Mouse (Mus musculus) kidney, postnatal 10 days (tissue): ENCODE data around the gene Ccdc185.
A peak's percentile ranks its signal among the peaks of the same experiment; 100 is the strongest.

Experiments
- DNase-seq: peaks from one replicate; pipeline ENCODE4 v3.0.0; 2021; ENCODE audit warnings: mixed read lengths

The Ccdc185 gene

DNA sequence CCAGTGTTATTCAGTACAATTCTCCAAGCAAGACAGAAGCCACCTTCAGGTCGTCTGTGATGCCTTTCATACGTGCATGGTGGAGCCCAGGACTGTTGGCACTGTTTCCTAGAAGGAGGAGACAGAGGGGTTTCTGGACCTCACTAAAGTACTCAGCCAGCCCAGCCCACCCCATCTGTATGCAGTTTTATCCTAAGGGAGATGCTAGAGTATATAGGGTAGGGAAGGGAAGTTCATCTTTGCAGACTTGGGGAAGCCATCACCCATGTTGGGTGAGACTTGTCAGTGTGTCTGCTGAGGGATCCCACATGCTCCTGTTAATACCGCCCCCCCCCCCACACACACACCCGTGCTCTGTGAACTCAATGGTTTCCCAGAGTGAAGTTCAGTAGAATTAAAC, 13.1 kb downstream of the Ccdc185 start:
- no peak for DNase-seq

DNA sequence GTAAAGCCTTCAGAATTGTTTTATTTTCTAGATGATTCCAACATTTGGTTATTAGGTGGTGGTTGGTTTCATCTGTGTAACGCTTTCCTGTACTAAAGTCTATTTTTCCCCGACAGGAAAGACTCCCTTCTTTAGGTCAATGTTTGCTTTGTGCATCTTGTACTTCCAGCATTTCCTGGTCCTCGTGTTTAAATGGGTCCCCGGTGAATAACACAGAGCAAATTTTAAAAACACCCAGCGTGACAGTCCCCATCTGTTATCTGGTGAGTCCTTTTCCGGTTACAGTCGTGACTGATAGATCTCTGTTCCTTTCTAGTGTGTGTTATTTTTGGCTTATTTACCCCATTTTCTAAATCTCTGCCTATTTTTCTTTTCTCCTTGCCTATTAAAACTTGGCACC, 16.3 kb downstream of the Ccdc185 start:
- DNase-seq, result no peak

DNA sequence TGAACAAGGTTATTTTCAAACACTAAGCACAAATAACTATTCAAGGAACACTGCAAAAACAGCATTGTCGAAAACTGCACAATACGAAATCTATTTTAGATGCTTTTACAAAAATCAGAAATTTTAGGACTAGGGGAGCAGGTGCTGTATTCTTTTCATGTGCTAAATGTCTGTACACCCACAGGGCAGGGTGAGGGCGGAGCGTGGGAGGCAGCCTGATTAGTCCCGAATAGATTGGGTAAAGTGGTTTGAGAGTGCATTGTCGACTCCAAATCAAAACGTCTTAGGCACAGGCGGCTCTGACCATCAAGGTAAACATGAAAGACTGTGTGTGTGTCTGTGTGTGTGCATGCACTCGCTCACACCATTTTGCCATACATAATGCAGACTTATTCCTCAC, 20.0 kb downstream of the Ccdc185 start:
- DNase-seq, result no peak

DNA sequence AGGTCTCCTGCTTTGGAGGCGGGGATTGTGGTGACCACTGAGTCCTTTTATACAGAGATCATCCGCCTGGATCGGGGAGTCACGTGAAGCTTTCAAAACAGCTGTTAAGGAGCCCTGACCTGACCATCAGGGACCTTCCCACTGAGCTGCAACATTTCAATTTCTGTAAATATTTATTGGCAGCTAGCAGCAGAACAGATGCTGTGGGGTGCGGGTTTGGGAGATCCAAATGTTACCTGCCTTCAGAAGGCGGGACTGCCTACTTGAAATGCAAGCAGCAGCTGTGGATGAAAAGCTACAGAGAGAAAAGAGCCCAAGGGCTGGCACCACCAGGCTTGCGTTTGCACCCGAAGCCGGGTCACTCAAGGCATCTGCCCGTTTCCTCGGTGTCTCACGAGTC, 21.4 kb downstream of the Ccdc185 start:
- peak; percentile 23 for DNase-seq

DNA sequence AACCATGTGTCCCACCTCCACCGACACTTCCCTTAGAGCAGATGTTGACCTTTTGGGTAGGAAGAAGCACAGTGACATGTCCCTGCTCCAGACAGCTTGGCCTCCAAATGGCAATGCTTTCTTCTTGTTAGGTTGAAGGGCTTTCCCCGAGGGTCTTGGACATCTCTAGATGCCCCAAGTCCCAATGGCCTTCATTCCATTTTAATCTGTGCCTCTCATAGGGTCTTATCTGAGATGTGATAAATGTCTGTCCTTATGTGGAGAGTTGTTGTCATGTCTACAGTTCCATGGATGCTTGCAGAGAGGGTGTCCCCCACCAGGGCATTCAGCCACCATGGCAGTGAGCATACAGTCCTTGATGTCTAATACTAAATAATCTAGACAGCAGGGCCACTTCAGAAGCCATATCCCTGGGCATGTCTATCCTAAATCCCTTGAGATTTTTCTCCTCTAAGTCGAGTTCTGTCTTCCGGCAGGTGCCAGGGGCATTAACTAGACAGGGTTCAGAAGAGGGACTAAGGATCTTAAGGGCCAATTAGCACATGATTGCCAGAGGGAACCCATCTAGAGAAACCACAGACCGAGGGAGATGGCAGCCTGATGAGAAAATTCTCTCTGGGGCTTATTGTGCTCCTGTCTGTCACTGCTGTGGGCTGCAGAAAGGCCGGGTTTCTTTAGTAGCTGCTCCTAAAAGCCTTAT, 34.6 kb downstream of the Ccdc185 start:
- no peak for DNase-seq

DNA sequence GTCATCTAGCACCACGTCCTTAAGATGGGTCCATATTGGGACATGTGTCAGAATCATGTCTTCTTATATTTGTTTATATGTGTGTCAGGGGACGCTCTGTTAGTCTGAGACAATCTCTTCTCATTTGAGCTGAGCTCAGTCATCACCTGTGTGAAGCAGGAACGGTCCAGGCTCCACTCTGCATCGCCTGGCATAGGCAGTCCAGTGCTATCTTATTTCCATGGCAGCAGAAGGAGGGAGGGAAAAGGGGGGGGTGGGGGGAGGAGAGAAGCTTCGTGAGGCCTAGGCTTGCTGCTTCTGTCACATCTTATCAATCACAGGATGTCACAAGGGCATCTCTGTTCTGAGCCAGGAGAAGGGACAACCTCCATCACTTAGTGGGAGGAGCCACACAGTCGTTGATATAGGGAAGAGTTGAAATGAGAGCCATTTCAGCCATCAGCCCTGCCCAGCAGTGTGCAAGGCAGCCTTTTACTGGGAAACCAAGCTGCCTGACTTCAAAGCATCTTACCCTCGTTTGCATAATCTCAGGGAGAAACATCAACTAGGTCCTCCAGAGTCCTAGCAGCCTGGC, 37.5 kb downstream of the Ccdc185 start:
- DNase-seq, result no peak

DNA sequence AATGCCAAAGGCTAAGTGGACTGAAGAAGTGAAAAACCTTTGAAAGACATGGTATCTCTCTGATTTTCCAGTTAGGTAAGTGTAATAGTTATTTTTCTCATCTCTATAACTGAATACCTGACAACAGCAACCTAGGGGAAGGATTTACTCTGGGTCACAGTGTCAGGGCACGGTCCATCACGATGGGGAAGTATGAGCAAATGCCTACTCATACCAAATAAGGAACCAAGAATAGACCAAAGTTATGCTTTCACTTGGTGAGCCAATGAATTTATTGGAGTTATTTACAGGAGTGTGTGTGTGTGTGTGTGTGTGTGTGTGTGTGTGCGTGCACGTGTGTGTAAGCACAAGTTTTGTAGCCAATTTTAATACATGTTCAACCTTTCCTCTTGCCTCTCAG, 41.5 kb downstream of the Ccdc185 start:
- DNase-seq, result no peak

DNA sequence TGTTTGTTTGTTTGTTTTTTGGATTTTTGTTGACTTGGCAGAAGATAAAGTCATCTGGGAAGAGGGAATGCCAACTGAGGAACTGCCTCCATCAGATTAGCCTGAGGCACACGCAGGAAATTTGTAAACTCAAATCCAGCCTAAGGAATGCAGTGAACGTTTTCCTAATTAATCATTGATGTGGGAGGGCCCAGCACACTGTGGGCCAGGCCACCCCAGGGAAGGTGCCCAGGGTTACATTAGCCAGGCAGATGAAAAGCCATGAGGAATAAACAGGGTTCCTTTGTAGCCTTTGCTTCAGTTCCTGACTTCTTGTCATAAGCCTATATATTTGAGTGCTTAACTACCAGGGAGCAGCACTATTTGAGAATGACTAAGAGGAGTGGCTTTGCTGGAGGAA, 44.1 kb downstream of the Ccdc185 start:
- no peak for DNase-seq

DNA sequence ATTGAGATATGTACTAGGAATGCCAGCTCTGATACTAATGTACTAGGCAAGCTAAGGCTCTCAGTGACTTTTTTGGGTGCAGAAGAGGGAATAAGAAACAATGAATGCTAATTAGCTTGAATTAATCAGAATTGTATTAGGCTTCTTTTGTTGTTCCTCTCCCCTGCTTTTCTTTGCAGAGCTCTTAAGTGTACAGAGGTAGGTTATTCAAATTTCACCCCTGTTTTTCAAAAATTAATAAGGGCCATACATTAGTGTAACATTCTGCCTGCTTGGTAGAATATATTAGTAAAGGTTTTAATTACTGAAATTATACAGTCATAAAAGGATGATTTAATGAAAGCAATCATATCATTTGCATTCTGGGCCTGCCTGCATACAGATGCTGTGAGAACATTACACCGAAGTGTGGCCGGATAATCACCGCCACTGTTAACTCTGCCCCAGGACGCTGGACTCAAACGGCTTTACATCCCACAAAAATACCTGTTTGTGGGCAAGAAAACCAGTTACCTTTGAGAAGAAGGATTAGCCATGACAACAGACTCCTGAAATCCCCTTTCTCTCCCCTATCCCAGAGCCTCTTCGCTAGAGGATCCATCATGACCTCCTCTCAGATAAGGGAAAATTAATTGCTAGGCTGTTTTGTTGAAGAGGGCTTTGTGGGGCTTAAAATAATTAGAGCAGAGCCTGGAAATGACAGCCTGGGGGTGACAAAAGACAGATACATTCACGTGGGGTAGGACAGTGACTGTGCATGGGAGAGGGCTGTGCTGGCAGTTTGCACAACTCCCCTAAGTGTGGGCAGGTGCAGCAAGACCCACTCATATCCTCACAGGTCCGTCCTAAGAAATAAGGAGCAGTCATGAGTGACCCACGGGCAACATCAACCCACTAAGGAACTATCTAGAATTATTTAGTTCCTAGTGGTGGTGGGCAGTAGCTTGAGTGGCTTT, 49.3 kb downstream of the Ccdc185 start:
- no peak for DNase-seq
